Mouse (Mus musculus) erythroblast, embryonic 14.5 days (primary cell): ENCODE measurements around the gene Map4k3.
"Not testable (repeated sequence)": the region's sequence is repeated elsewhere in the genome, so short reads cannot be mapped to it uniquely, and the experiment has no call there.

Experiments used
- GATA1 ChIP-seq: IDR thresholded peaks from 2 replicates; pipeline ENCODE4 v1.6.1; 2012; ENCODE audit warnings: low read length, inconsistent platforms, mixed read lengths
- TAL1 ChIP-seq: IDR thresholded peaks from 3 replicates; pipeline ENCODE4 v1.6.1; 2012; ENCODE audit warnings: low read length, inconsistent platforms, mixed read lengths

DNA sequence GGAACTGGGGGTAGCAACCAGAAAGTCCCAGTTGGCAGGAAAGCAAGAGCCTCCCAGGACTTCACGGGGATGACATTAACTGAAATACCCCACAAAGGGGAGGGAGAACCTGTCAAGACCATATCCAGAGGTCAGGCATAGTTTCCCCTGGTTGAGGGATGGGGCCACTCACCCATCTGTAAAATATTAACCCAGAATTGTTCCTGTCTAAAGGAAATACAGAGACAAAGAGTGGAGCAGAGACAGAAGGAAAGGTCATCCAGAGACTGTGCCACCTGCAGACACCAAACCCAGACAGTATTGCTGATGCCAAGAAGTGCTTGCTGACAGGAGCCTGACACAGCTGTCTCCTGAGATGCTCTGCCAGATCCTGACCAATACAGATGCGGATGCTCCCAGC lies 196.9 kb downstream of the Map4k3 start:
- not testable (repeated sequence) for TF ChIP-seq GATA1, TAL1
